Mouse (Mus musculus) lung, adult 2 months (tissue): ENCODE measurements around the gene Chrm5.

Experiments used
- CTCF ChIP-seq: fragments of 200-500 bp; IDR thresholded peaks from 2 replicates; pipeline ENCODE4 v1.5.1; 2011; ENCODE audit warnings: mild to moderate bottlenecking, low read length, control low read depth; ENCODE audit not compliant: insufficient read depth
- POLR2A ChIP-seq: fragments of 200-500 bp; IDR thresholded peaks from 2 replicates; pipeline ENCODE4 v1.6.1; 2011; ENCODE audit warnings: low read depth, mild to moderate bottlenecking, control low read depth, low read length, borderline replicate concordance; ENCODE audit errors: extremely low read depth

DNA sequence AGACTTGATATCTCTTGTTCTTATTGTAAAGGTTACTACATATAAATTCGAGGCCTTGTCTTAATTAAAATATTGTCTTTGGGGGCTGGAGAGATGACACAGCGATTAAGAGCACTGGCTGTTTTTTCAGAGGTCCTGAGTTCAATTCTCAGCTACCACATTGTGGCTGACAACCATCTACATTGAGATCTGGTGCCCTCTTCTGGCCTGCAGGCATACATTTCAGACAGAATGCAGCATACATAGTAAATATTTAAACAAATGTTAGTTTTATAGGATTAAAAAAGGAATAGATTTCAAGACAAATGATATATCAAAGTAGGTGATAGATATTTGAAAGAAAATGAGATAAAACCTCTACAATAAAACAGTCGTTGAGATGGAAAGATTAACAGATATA is 20.0 kb downstream of the Chrm5 start:
- TF ChIP-seq CTCF (no peak), POLR2A (no peak)
